Mouse (Mus musculus) gastrocnemius, postnatal 4 days (tissue): ENCODE results near the gene Sspo. TPM values are rescaled to one million over a fixed set of nuclear protein-coding genes. Genes with fewer than 3 reads are reported as not detected.

Source experiments
- DNase-seq, 2 experiments: peaks; one replicate each; pipeline ENCODE4 v3.0.0; 2021 to 2022; ENCODE audit warnings: low spot score in 2 of 2, mixed read lengths in 2 of 2
- long read RNA-seq, 2 experiments: library from polyadenylated mRNA; stranded (forward); transcript quantifications; one replicate each; pipeline ENCODE4 v2.0.0; 2021
- total RNA-seq, 2 experiments: library from RNA; stranded (reverse); gene quantifications; 2 replicates each; pipeline ENCODE4 v1.2.3; 2021

The Sspo gene
- under 1 TPM; 0.34 to 0.44 TPM for total RNA-seq
- long read RNA-seq, experiment 1: 0 reads
- long read RNA-seq, experiment 2: 0 reads

- DNase-seq: no peak
Measured at GRCm38 (mm10) chr6:48447929-48448328, at the start of gene Sspo. Gene Sspo (plus strand): TSS chr6:48448229.

GRCm38 (mm10) chr6:48399906-48400305, 48.1 kb upstream of the Sspo start:
- DNase-seq: no peak

- DNase-seq: no peak
Measured at GRCm38 (mm10) chr6:48404071-48404470, 44.0 kb upstream of the Sspo start.

GRCm38 (mm10) chr6:48409726-48410343, 38.2 kb upstream of the Sspo start:
- no peak for DNase-seq

GRCm38 (mm10) chr6:48410551-48410950, 37.5 kb upstream of the Sspo start:
- peak in 1 of 2 experiments; percentile 9 for DNase-seq

- DNase-seq: no peak
Measured at GRCm38 (mm10) chr6:48411193-48412092, 36.6 kb upstream of the Sspo start.

GRCm38 (mm10) chr6:48412147-48412546, 35.9 kb upstream of the Sspo start:
- DNase-seq: no peak

- DNase-seq: no peak
Measured at GRCm38 (mm10) chr6:48412662-48413061, 35.4 kb upstream of the Sspo start.

GRCm38 (mm10) chr6:48413081-48413480, 34.9 kb upstream of the Sspo start:
- DNase-seq: no peak

GRCm38 (mm10) chr6:48414886-48415285, 33.1 kb upstream of the Sspo start:
- no peak for DNase-seq

- no peak for DNase-seq
Measured at GRCm38 (mm10) chr6:48415636-48416035, 32.4 kb upstream of the Sspo start.

GRCm38 (mm10) chr6:48416486-48416885, 31.5 kb upstream of the Sspo start:
- no peak for DNase-seq

- DNase-seq: no peak
Measured at GRCm38 (mm10) chr6:48420647-48421046, 27.4 kb upstream of the Sspo start.

- no peak for DNase-seq
Measured at GRCm38 (mm10) chr6:48423336-48423735, 24.7 kb upstream of the Sspo start.

GRCm38 (mm10) chr6:48424074-48424473, 24.0 kb upstream of the Sspo start:
- no peak for DNase-seq

GRCm38 (mm10) chr6:48426956-48427355, 21.1 kb upstream of the Sspo start:
- DNase-seq: no peak

GRCm38 (mm10) chr6:48428769-48429557, 19.1 kb upstream of the Sspo start:
- no peak for DNase-seq

GRCm38 (mm10) chr6:48430748-48431147, 17.3 kb upstream of the Sspo start:
- no peak for DNase-seq

- no peak for DNase-seq
Measured at GRCm38 (mm10) chr6:48432893-48433816, 14.9 kb upstream of the Sspo start.

GRCm38 (mm10) chr6:48434651-48435050, 13.4 kb upstream of the Sspo start:
- DNase-seq: no peak

- no peak for DNase-seq
Measured at GRCm38 (mm10) chr6:48435111-48435510, 12.9 kb upstream of the Sspo start.
